Mouse (Mus musculus): ENCODE data around the gene Ifit3. TPM values are rescaled to one million over a fixed set of nuclear protein-coding genes. Genes with fewer than 3 reads are reported as not detected.
"Not testable (repeated sequence)": the region's sequence is repeated elsewhere in the genome, so short reads cannot be mapped to it uniquely, and the experiment has no call there.

Gene Ifit3
- total RNA-seq (2022) = 1 to 10 TPM in 1 of 4 experiments, under 1 TPM in 2, not detected in 1; 0.48 to 1.7 (median 0.79) TPM

DNA sequence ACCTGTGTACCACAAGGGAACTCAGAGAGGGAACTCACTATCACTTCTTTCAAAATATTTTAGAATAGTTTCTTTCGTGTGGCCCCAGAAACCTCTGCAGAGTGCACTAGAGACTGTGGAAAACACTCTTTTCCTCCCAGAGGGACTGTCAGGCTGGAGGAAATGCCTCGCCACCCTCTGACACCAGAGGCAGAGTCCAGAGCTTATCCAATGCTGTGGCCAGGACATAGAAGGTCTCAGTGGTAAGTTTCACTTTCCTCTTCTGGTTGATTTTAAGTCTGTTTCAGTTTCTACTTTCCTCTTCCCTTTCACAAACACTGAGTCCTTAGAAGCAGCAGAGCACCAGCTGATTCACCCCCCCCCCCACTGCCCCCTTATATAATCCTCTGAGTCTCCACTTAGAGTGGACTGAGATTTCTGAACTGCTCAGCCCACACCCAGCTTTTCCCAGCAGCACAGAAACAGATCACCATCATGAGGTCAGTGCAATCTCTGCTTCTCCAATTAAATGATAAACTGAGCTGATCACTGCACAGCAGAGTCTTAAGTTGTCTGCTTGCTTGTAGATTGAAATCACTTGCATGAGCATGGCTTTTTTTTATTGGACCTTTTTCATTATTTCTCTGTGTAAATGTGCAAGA, at the start of gene Ifit3:
Gene Ifit3 (plus strand): TSS at position 406 of the 641 bp plus-strand sequence.
- not testable (repeated sequence) for DNase-seq (ENCODE audit: low spot score in 2 of 2)

DNA sequence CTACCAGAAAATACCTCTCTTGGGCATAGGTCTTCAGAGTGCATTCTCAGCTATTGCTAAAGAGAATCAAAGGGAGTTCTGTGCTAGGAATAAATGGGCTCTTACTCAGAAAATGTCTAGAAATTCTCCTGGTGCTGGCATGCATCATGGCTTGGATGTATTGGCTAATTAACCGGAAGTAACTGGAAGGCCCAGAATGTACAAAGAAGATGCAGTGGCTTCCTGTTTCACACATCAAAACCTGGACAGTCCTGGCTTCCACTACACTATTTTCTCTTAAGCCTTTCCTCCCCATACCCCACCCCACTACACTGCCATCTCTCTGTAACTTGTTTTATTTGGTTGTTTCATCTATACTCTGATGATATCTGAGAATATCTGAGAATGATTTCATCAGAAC, 43.9 kb upstream of the Ifit3 start:
- DNase-seq (ENCODE audit: low spot score in 2 of 2) = no peak

DNA sequence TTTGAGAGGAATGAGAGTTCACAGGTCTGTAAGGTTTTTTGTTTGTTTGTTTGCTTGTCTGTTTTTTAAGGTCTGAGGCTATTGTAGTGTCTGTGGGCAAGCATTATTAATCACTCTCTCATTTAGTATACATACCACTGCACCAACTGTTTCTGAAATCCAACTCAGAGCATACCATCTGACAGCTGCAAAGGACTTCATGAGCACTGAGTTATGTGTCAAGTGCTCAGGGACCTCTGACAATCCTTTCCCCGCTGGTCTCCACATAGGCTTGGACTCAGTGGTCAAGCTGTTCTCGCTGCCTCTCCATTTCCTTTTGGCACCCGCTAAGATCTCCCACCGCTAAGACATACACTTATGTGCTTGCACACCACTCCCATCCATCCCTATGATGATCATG, 37.1 kb upstream of the Ifit3 start:
- DNase-seq (ENCODE audit: low spot score in 2 of 2) = no peak

DNA sequence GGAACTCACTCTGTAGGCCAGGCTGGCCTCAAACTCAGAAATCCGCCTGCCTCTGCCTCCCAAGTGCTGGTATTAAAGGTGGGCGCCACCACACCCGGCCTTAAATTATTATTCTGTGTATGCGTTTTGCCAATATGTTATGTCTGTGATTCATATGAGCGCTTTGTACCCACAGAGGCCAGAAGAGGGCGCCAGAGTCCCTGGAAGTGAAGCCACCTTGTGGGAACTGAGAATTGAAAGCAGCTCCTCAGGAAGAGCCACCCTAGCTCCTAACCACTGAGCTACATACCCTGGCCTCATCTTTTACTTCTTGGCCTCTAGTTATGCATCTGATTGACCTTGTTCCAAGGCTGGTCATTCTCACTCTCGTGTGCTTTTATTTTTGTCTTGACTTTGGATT, 35.4 kb upstream of the Ifit3 start:
- peak; percentile 59 to 67 for DNase-seq (ENCODE audit: low spot score in 2 of 2)

DNA sequence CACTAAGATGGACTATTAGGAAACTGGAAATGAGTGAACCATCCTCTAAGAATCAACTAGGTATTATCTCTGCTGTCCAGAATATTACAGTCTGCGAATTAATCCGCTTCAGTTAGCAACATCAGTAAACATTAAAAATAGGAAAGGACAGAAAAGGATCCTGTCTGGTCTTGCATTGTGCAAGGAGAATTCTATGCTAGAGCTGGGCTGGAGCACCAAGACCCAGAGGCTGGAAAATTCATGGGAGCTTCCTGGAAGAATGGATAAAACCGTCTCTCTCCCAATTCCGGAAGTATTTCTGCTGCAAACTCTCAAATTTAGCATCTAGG, 33.2 kb upstream of the Ifit3 start:
- DNase-seq (ENCODE audit: low spot score in 2 of 2) = no peak

DNA sequence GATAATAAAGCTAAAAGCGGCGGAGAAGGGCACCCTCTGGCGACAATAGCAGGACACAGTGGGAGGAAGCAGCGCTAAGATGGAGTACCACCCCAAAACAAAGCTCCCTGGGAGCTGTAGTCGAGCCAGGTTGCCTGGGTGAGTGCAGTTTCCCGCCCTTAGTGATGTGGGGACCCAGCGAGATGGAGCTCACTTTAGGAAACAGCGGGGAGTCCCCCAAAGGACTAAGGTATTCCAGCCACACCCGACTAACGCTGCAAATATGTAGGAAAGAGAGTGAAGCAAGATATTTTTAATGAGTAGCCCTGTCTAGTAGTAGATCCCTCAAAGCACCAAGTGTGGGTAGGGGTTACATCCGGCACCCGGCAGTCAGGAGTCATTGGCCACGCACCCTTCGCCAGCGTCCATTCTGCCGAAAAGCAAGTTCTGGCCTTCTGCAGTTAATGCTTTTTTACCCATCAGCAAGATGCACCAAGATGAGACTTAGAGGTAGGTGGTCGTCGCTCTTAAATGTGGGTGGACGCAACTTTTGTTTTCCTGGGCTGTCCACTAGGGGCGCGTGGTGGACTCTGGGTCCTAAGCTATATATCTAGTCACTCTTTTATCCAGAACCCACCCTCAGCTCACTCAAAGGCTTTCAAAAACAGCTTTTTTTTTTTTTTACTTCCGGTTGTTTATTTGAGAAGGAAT, 32.7 kb upstream of the Ifit3 start, which contains the start of gene Ifit2:
Gene Ifit2 (plus strand): TSS at position 161 of the 690 bp plus-strand sequence.
- DNase-seq (ENCODE audit: low spot score in 2 of 2) = peak; percentile 33 to 48

DNA sequence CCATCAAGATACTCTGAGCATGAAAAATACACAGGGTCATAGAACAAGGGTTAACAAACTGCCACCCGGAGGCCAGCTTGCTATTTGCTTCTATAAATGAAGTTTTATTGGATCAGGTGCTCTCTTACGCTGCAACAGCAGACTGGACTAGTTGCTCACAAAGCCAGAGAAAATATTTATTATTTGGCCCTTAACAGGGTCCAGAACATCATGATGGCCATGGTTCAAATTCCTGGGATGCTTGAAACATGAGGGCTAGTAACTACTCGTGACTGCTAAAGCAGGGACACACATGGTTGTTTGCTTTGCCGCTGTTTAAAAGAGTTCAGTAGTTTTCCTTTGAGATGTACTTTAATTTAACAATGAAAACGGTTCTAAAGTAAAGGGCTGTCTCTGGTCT, 31.4 kb upstream of the Ifit3 start:
- DNase-seq (ENCODE audit: low spot score in 2 of 2) = peak in 1 of 2 experiments; percentile 18

DNA sequence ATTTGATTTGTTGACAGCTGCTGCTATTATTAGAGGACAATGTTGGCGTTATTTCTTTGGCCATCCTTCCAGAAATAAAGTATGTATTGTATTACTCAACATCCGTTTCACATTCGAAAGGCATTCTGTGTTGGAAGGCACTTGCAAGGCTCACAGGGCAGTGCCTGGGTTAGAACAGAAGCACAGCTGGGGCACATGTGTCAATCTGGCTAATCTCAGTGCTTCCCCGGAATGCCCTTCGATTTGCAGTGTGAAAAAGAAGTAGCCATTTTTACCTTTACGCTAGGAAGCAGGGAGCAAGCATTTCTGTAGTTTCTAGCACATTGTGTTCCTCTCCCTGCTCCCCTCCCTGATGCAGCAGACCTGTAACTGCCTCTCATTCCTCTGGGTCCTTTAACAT, 30.3 kb upstream of the Ifit3 start:
- DNase-seq (ENCODE audit: low spot score in 2 of 2) = no peak

DNA sequence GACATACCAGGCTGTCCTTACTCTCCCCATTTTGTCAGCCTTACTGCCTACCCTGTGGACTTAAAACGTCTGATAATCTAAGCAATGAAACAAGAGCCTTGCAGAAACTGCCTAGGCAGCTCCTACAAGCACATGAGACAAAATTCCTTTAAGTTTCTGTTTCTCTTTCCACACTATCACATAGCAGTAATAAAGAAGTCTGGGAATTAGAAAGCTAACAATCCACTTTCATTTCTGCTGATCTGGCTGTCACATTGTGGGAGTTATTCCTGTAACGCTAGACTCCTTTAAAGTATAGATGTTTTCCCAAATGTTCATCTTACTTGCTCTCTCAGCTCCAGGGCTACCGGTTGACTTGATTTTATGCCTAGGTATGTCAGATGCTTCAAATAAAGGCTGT, 29.8 kb upstream of the Ifit3 start:
- DNase-seq (ENCODE audit: low spot score in 2 of 2) = no peak

DNA sequence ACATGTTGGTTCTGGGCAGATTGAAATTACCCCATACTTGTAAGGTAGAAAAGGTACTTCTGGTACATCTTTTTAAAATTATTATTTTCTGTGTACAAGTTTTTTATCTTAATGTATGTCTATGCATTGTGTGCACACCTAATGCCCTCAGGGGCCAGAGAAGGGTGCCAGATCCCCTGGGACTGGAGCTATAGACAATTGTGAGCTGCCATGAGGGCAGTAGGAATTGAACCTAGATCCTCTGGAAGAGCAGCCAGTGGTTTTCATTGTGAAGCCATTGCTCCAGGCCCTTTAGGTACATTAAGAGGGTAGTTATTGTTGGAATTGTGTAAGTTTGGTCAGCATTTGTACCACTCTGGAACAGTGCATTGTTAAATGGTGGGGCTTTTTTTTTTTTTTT, 29.3 kb upstream of the Ifit3 start:
- DNase-seq (ENCODE audit: low spot score in 2 of 2) = no peak

DNA sequence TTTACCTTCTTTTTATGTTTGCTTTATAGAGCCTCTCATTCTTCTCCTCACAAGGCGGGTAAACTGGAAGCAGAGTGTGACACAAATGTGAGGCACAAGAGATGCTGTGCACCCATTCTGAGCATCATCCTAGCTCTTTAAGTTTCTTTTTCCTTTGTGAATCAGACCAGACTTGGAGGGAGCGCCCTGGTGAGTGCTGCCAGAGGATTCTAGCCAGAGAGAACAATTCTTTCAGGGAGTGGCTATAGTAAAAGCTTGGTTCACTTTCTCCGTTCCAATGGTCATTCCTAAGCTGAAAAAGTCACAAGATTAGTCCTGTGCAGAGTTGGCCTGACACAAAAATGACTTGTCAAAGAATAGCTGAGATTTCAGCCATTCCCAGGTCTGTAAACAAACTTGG, 26.7 kb upstream of the Ifit3 start:
- peak; percentile 12 to 22 for DNase-seq (ENCODE audit: low spot score in 2 of 2)

DNA sequence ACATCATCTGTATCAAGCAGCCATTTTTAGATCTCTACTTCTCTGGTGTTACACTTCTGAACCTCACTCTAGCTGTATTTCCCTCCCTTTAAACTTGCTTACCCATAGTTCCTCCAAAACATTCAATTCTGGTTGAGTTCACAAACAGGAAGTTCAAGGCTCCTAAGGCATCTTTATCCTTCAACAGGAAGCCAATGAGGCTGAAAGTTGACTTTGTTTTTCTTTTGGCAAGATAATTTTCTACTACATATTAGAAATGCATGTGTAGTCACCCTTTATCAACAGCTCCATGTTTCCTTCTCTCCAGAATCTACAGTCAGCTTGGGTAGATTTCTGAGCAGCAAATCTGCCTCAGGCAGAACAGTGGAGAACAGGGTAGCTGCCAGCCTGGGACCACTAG, 20.8 kb upstream of the Ifit3 start:
- no peak for DNase-seq (ENCODE audit: low spot score in 2 of 2)

DNA sequence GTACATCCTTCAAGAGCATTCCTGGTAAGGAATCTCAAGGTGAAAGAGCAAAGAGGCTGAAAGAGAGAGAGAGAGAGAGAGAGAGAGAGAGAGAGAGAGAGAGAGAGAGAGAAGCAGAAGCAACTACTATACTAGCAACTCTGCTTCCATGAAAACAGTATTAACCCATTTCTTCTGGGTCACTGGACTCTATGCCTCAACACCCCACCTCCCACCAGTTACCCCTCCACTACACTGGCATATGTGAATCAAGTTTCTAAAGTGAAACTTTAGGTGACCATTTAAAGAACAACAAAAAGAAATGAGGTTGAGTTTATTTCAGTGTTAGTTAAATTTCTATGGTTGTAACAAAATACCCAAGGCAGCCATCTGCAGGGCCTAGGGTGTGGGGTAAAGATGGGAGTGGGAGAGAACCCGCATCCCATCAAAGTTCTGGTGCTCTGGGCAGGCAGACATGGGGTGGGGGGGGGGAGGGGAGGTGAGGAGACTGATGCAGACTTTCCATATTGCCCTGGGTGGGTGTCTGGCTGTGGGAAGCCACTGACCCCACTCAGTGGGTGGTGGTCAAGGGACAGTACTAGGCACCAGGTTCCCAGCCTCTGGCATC, 17.1 kb upstream of the Ifit3 start:
- DNase-seq (ENCODE audit: low spot score in 2 of 2) = no peak

DNA sequence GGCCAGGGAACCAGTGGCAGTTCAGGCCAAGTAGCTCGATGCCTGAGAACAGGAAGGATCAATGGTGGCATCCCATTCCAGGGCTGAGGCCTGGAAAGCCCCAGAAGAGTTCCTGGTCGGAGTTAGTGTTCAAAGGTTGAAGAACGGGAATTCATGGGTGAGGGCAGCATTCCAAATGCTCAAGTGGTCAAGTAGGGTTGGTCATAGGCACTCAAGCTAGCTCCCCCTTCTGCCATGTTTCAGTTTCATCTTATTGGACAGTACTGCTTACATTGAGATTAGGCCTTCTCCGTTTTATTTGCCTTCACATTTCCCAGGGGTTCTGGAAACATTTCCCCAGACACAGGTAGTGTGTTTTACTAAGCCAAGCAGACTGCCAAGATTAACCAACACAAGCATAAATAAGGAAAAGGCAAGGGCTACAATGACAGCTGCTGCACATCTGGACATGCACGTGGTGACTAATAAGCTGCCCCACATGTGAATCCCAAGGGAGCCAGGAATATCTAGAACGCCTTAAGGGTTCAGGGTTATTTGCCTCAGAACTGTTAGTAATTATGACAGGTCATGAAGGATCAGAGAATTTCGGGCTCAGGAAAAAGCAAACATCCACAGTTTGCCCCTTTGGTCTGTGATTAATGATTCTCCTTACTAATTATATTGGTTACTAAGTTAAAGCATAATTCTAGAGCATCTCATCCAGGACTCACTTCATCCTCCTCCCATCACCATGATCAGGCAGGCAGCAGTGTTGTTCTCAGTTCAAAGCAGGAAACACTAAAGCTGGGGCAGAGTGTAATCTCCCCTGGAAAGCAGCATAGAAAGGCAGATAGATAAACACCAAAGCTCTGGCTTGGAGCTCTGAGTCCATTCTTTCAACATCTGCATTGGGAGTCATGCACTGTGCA, 14.1 kb upstream of the Ifit3 start:
- no peak for DNase-seq (ENCODE audit: low spot score in 2 of 2)

DNA sequence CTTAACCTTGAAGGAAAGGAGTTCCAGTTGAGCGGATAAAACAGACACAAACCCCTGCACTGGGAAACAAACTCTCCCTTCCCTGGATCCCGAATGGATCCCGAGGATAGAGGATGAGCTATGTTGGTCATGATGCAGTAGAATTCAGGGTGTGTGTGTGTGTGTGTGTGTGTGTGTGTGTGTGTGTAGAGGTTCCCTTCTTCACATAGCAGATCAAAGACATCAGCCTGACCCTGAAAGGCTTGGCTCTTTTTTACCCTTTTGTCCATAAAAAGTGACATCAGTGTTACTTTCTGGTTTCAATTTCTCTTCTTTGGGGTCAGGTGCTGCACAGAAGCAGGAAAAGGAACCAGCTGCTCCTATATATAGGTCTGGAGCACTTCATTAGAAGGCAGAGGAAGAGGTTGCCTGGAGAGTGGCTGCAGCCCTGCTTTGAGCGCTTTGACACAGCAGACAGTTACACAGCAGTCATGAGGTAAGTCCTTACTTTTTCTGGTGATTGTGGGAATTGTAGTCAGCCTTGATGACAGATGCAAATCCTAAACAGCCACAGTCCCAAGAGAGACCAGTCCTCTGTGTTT, 13.3 kb upstream of the Ifit3 start:
- no peak for DNase-seq (ENCODE audit: low spot score in 2 of 2)

DNA sequence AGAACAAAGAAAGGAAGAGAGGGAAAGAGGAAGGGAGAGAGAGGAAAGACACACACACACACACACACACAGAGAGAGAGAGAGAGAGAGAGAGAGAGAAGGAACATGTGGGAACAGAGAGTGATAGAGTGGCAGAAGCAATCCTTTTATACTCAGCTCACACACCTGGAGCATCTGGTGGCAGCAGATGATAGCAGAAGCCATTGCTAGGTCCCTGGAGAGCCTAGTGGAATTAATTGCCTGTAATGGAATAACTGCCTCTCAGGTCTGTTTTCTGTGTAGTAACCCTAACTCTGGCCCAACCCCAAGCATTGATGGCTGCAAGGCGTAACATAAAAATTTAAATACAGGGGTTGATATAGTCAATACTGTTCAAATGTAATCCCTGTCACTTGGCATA, 12.3 kb upstream of the Ifit3 start:
- DNase-seq (ENCODE audit: low spot score in 2 of 2) = no peak

DNA sequence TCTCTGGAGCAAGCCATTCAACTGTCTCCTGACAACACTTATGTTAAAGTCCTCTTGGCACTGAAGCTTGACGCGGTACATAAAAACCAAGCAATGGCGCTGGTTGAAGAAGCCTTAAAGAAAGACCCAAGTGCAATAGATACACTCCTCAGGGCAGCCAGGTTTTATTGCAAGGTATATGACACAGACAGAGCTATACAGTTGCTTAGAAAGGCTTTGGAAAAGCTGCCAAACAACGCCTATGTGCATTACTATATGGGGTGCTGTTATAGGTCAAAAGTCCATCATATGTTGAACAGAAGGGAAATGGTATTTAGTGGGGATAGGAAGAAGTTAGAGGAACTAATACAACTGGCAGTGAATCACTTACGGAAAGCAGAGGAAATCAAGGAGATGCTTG, 9.7 kb upstream of the Ifit3 start:
- DNase-seq (ENCODE audit: low spot score in 2 of 2) = no peak

DNA sequence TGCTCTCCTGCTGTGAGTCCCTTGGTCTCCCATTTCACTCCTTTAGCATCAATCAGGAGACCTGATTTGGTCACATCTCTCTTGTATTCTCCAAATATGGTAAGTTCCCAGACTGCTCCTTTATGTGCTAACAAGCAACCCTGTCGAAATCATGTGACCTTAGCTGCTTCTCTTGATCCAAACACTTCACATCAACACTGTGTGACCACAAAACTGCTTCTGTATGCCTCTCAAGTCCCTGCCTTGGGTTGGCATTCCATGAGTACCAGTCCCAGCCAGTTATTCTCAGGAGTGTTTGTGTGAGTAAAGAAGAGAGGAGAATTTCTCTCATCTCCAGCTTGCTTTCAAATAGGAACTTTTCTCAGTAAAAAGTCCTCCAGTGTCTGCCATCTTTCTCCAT, 6.2 kb upstream of the Ifit3 start:
- DNase-seq (ENCODE audit: low spot score in 2 of 2) = no peak

DNA sequence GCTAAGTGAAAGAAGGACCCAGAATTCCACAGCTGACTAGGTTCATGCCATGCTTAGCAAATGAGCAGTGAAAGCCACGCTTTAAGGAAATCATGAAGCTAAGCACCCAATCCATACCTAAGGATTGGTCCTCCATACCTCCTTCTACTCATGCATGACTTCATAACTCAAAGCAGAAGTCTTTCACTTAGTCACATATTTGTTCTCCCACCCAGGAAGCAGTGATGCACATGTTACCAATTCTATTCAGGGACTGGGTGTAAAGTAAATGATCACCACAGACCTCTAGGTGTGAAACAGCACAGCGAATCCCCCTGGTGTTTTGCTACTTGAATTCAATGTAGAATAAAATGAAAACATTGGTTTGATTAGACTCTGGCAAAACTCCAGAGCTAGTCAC, 635 bp upstream of the Ifit3 start:
- DNase-seq (ENCODE audit: low spot score in 2 of 2) = not testable (repeated sequence)

DNA sequence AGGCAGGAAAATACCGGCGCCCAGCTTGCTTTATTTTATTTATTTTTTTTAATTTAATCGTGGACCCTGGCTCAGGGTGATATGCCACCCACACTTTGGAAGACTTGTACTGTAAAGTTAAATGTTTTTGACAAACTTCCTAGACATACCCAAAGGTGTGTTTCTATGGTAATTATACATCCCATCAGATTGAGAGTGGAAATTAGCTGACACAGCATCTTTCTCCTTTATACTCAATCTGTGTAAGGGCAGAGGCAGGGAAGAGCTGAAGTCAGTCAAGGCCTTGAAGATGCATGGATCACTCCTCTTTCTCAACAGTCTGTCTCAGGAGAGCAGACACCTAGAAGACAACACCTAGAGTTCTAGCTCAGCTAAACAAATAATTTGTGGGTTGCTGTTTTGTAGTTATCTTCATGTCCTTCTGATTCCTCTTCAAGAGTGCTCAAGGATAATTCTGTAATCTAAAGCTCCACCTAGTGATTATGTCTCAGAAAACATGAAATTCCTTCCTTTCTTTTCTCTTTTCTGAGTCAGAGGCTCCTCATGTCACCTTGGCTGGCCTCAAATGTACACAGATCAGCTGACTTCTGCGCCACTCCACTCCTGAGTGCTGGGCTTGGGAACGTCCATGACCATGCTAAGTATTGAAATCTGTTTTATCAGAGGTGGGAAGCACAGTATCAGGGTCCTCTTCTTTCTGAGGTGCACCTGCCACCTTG, 2.6 kb downstream of the Ifit3 start:
- not testable (repeated sequence) for DNase-seq (ENCODE audit: low spot score in 2 of 2)

Data from gastrocnemius, adult 8-10 months (tissue).